Mouse (Mus musculus) megakaryocyte, embryonic 14.5 days (primary cell): ENCODE results near the gene Edn2.

Experiments
- FLI1 ChIP-seq: IDR thresholded peaks from 2 replicates; pipeline ENCODE4 v1.6.1; 2012; ENCODE audit warnings: low read length, inconsistent platforms, mixed read lengths
- GATA1 ChIP-seq: IDR thresholded peaks from 3 replicates; pipeline ENCODE4 v1.6.1; 2012; ENCODE audit warnings: mixed read lengths, low read length, inconsistent platforms, borderline replicate concordance

- no peak for TF ChIP-seq FLI1
- TF ChIP-seq GATA1 = no peak
Measured at GRCm38 (mm10) chr4:120158714-120159310, 2.2 kb upstream of the Edn2 start.
